Mouse (Mus musculus): ENCODE results near the gene Ebp.

Ebp gene

GRCm38 (mm10) chrX:8193419-8193723 is at the start of gene Ebp:
Gene Ebp, minus strand, starts transcription at chrX:8193512.
- no peak for DNase-seq (ENCODE audit: extremely low spot score, low read depth, low spot score)

GRCm38 (mm10) chrX:8238804-8239395 is 45.6 kb upstream of the Ebp start:
- DNase-seq (ENCODE audit: extremely low spot score, low read depth, low spot score): no peak

- DNase-seq (ENCODE audit: extremely low spot score, low read depth, low spot score): no peak
Measured at GRCm38 (mm10) chrX:8236704-8237103, 43.4 kb upstream of the Ebp start.

- no peak for DNase-seq (ENCODE audit: extremely low spot score, low read depth, low spot score)
Measured at GRCm38 (mm10) chrX:8233602-8234001, 40.3 kb upstream of the Ebp start.

- DNase-seq (ENCODE audit: extremely low spot score, low read depth, low spot score): no peak
Measured at GRCm38 (mm10) chrX:8230272-8230671, 37.0 kb upstream of the Ebp start.

GRCm38 (mm10) chrX:8223473-8223872 is 30.2 kb upstream of the Ebp start:
- no peak for DNase-seq (ENCODE audit: extremely low spot score, low read depth, low spot score)

GRCm38 (mm10) chrX:8222678-8223421 is 29.5 kb upstream of the Ebp start:
- DNase-seq (ENCODE audit: extremely low spot score, low read depth, low spot score): no peak

GRCm38 (mm10) chrX:8222296-8222677 is 29.0 kb upstream of the Ebp start:
- no peak for DNase-seq (ENCODE audit: extremely low spot score, low read depth, low spot score)

- DNase-seq (ENCODE audit: extremely low spot score, low read depth, low spot score): no peak
Measured at GRCm38 (mm10) chrX:8219651-8220050, 26.3 kb upstream of the Ebp start.

GRCm38 (mm10) chrX:8218114-8218513 is 24.8 kb upstream of the Ebp start:
- DNase-seq (ENCODE audit: extremely low spot score, low read depth, low spot score): no peak

GRCm38 (mm10) chrX:8217383-8217782 is 24.1 kb upstream of the Ebp start:
- DNase-seq (ENCODE audit: extremely low spot score, low read depth, low spot score): no peak

- DNase-seq (ENCODE audit: extremely low spot score, low read depth, low spot score): no peak
Measured at GRCm38 (mm10) chrX:8211490-8212207, 18.3 kb upstream of the Ebp start.

GRCm38 (mm10) chrX:8209720-8210119 is 16.4 kb upstream of the Ebp start:
- DNase-seq (ENCODE audit: extremely low spot score, low read depth, low spot score): no peak

GRCm38 (mm10) chrX:8207224-8207623 is 13.9 kb upstream of the Ebp start:
- DNase-seq (ENCODE audit: extremely low spot score, low read depth, low spot score): no peak

GRCm38 (mm10) chrX:8206694-8207197 is 13.4 kb upstream of the Ebp start:
- no peak for DNase-seq (ENCODE audit: extremely low spot score, low read depth, low spot score)

GRCm38 (mm10) chrX:8206015-8206693 is 12.8 kb upstream of the Ebp start, which contains the start of gene Porcn:
Gene Porcn, minus strand, starts transcription at chrX:8206525.
- DNase-seq (ENCODE audit: extremely low spot score, low read depth, low spot score): no peak

- no peak for DNase-seq (ENCODE audit: extremely low spot score, low read depth, low spot score)
Measured at GRCm38 (mm10) chrX:8205551-8205950, 12.2 kb upstream of the Ebp start.

- DNase-seq (ENCODE audit: extremely low spot score, low read depth, low spot score): no peak
Measured at GRCm38 (mm10) chrX:8205088-8205487, 11.8 kb upstream of the Ebp start.

GRCm38 (mm10) chrX:8204076-8204475 is 10.8 kb upstream of the Ebp start:
- DNase-seq (ENCODE audit: extremely low spot score, low read depth, low spot score): no peak

GRCm38 (mm10) chrX:8203105-8203504 is 9.8 kb upstream of the Ebp start:
- no peak for DNase-seq (ENCODE audit: extremely low spot score, low read depth, low spot score)

GRCm38 (mm10) chrX:8192640-8193418 is 483 bp downstream of the Ebp start:
- DNase-seq (ENCODE audit: extremely low spot score, low read depth, low spot score): no peak

Data from hindlimb bud, embryonic 11.5 days (tissue).